Mouse (Mus musculus) liver, embryonic 13.5 days (tissue): Measurements from ENCODE around the gene Odf3. TPM values are rescaled to one million over a fixed set of nuclear protein-coding genes. Genes with fewer than 3 reads are reported as not detected.

Experiments
- ATAC-seq: fragments of 200-750 bp; cut with Nextera tagmentation; 2 replicates; pipeline ENCODE4 v1.8.0; 2017; ENCODE audit warnings: low read depth, mild to moderate bottlenecking, moderate number of reproducible peaks, moderate library complexity
- DNase-seq: peaks from one replicate; pipeline ENCODE4 v3.0.0; 2022
- H3K27ac ChIP-seq: fragments of 300-500 bp; sonication (generic); 2 replicates; pipeline ENCODE4 v1.5.1; 2015; ENCODE audit warnings: moderate library complexity, mild to moderate bottlenecking, inconsistent platforms
- H3K27me3 ChIP-seq: fragments of 300-500 bp; sonication (generic); 2 replicates; pipeline ENCODE4 v1.6.1; 2015; ENCODE audit warnings: mild to moderate bottlenecking, inconsistent platforms
- H3K36me3 ChIP-seq: fragments of 300-500 bp; sonication (generic); 2 replicates; pipeline ENCODE4 v1.6.1; 2015; ENCODE audit warnings: mild to moderate bottlenecking, inconsistent platforms
- H3K4me1 ChIP-seq: fragments of 300-500 bp; sonication (generic); replicated peaks from 2 replicates; pipeline ENCODE4 v1.6.1; 2015; ENCODE audit warnings: inconsistent platforms
- H3K4me2 ChIP-seq: fragments of 300-500 bp; sonication (generic); 2 replicates; pipeline ENCODE4 v1.6.1; 2015; ENCODE audit warnings: inconsistent platforms, mild to moderate bottlenecking, moderate library complexity
- H3K4me3 ChIP-seq: fragments of 300-500 bp; sonication (generic); replicated peaks from 2 replicates; pipeline ENCODE4 v1.5.1; 2015; ENCODE audit warnings: mild to moderate bottlenecking, inconsistent platforms
- H3K9ac ChIP-seq: fragments of 300-500 bp; sonication (generic); 2 replicates; pipeline ENCODE4 v1.6.1; 2015; ENCODE audit warnings: mild to moderate bottlenecking, inconsistent platforms
- H3K9me3 ChIP-seq: fragments of 300-500 bp; sonication (generic); replicated peaks from 2 replicates; pipeline ENCODE4 v1.6.1; 2016; ENCODE audit warnings: inconsistent platforms
- WGBS: fragments of 180-500 bp; shearing (Covaris S2); methylation state at CpG from one replicate; pipeline ENCODE4 v1.1.7; 2015; ENCODE audit not compliant: insufficient replicate concordance; 5-methylcytosine and 5-hydroxymethylcytosine counted together
- polyA plus RNA-seq: library from polyadenylated mRNA; unstranded; fragments of >200 nt; fragmentation: Nextera tagmentation; extraction: Ambion mirVana; gene quantifications from 2 replicates; pipeline ENCODE4 v1.2.1, GENCODE M21; 2015

Odf3 gene
- polyA plus RNA-seq, 1 experiment from 2014 or later = not detected

- H3K27ac ChIP-seq = no peak overlapping the region
- WGBS = 24% methylated on average over 8 of the region's 8 CpGs
Measured at GRCm38 (mm10) chr7:140828171-140828881, 19.3 kb upstream of the Odf3 start.

DNA sequence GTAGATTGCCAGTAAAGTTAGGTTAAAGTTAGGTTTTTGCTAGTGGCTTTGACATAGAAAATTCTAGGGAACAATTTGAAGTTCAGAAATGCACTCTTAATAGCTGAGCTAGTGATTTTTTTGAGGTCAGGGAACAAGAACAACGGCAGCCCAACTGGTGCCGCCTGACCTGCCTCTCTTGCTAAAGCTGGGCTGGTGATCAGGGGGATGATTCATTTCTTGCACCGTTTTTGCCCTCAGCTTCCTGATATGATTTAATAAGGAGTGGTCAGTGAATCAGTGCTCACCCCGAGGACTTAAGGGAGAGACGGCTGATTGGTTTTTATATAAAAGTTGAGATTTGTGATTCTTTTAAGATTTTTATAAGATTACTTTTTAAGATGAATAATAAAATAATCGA lies 16.2 kb upstream of the Odf3 start:
- Histone ChIP-seq H3K27ac (no peak overlapping the region), H3K27me3 (0 out of 2 replicates have a peak, but pooled peaks cover 13% of the 10 kb centered on the region), H3K36me3 (no peaks in the 10 kb centered on the region), H3K4me1 (peaks cover 21% of the 10 kb centered on the region), H3K4me3 (no peak overlapping the region), H3K4me2 (no peak overlapping the region), H3K9me3 (no peaks in the 10 kb centered on the region), H3K9ac (no peak overlapping the region)
- 45% methylated on average over 6 of the region's 6 CpGs for WGBS
- DNase-seq (no peak), ATAC-seq (no peak)

More at GRCm38 (mm10) chr7:140828171-140828881, 19.3 kb upstream of the Odf3 start:
- H3K4me3 ChIP-seq = no peak overlapping the region
- no peak overlapping the region for H3K9ac ChIP-seq
- no peaks in the 10 kb centered on the region for H3K9me3 ChIP-seq
- H3K4me2 ChIP-seq = no peak overlapping the region
- peaks cover 14% of the 10 kb centered on the region; the same call in 1 of the 2 replicates for H3K27me3 ChIP-seq
- H3K36me3 ChIP-seq = no peaks in the 10 kb centered on the region
- DNase-seq (no peak), ATAC-seq (no peak)
- 0 out of 2 replicates have a peak, but pooled peaks cover 7% of the 10 kb centered on the region for H3K4me1 ChIP-seq

- Histone ChIP-seq H3K27me3 (peaks cover 19% of the 10 kb centered on the region; the same call in 1 of the 2 replicates), H3K9ac (no peak overlapping the region), H3K4me1 (peaks cover 17% of the 10 kb centered on the region), H3K9me3 (no peaks in the 10 kb centered on the region), H3K27ac (no peak overlapping the region), H3K36me3 (no peaks in the 10 kb centered on the region), H3K4me3 (no peak overlapping the region), H3K4me2 (no peak overlapping the region)
- no peak for ATAC-seq
- WGBS = 63% methylated on average over 4 of the region's 4 CpGs
- DNase-seq = no peak
Measured at GRCm38 (mm10) chr7:140833341-140833740, 14.3 kb upstream of the Odf3 start.

GRCm38 (mm10) chr7:140834968-140835757 lies 12.4 kb upstream of the Odf3 start, which contains the start of gene Urah:
TSS of gene Urah (plus strand) at chr7:140835018.
- no peaks in the 10 kb centered on the region for H3K36me3 ChIP-seq
- H3K4me3 ChIP-seq = peak within 1 kb of the TSS; percentile 7
- H3K4me1 ChIP-seq = peaks cover 14% of the 10 kb centered on the region
- no peak within 1 kb of the TSS for H3K9ac ChIP-seq
- H3K27ac ChIP-seq = no peak within 1 kb of the TSS
- no peak for DNase-seq
- H3K9me3 ChIP-seq = no peaks in the 10 kb centered on the region
- 46% methylated on average over 20 of the region's 20 CpGs for WGBS
- peak within 1 kb of the TSS; percentile 38 for H3K4me2 ChIP-seq
- peaks cover 33% of the 10 kb centered on the region for H3K27me3 ChIP-seq
- peak; percentile 49 for ATAC-seq

DNA sequence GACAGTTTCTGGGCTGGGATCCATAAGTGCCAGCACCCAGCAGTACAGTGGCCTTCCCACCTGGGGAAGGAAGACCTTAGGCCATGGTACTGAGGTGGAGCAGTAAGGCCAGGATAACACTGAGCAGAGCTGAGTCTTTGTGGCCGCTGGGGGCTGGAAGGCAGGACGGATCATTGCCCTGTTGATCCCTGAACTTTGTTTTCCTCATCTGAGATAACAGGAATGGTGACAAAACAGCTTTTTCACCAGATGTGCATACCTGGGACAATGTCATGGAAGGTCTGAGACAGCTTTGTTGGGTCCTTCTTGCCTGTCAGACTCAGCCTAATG lies 11.9 kb upstream of the Odf3 start:
- H3K27ac ChIP-seq = no peak overlapping the region
- peak overlapping the region; percentile 7; the same call in 1 of the 2 replicates for H3K4me3 ChIP-seq
- ATAC-seq (peak; percentile 13; the same call in 1 of the 2 replicates), DNase-seq (no peak)
- H3K27me3 ChIP-seq = peaks cover 36% of the 10 kb centered on the region
- no peaks in the 10 kb centered on the region for H3K36me3 ChIP-seq
- peaks cover 14% of the 10 kb centered on the region for H3K4me1 ChIP-seq
- H3K9ac ChIP-seq = no peak overlapping the region
- H3K9me3 ChIP-seq = no peaks in the 10 kb centered on the region
- WGBS = 57% methylated on average over 2 of the region's 2 CpGs
- peak overlapping the region; percentile 38; the same call in 1 of the 2 replicates for H3K4me2 ChIP-seq

DNA sequence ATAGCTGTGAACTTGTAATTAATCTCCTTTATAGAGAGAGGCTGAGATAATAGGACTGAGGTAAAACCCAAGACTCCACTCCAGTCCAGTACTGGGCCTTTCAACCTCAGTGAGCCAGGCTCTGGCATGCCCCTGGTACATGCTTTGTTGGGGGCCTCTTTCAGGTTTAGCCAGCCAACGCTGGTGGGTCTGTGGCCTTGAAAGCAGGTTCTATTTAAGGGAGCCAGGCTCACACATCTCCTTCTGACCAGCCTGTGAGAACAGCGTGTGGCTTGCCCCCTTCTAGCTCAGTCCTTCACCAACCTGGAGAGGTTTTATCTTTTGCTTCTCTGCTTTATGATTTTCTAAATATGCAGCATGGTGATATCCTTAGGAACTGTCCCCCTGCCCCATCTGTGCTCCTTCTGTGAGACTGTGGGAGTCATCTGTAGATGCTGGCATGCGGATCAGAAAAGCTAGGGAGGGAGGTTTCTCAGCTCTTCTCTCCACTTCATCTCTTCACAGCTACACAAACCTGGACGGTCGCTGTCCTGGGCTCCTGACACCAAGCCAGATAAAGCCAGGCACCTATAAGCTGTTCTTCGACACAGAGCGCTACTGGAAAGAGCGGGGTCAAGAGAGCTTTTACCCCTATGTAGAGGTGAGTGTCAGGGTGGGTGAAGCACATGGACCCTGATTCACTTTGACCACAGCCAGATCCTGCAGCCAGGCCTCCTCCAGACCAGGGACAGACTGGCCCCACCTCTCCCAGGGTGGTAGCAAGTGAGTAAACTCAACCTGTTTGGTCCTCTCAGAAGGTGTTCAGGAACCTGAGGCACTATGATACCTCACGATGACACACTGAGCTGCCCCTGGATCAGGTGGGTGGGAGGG lies 11.1 kb upstream of the Odf3 start:
- no peak for ATAC-seq

GRCm38 (mm10) chr7:140839556-140839955 lies 8.0 kb upstream of the Odf3 start:
- no peak overlapping the region for H3K4me2 ChIP-seq
- H3K27ac ChIP-seq = no peak overlapping the region
- no peaks in the 10 kb centered on the region for H3K9me3 ChIP-seq
- peaks cover 14% of the 10 kb centered on the region for H3K4me1 ChIP-seq
- no peak overlapping the region for H3K4me3 ChIP-seq
- H3K36me3 ChIP-seq = no peaks in the 10 kb centered on the region
- DNase-seq (no peak), ATAC-seq (no peak)
- peaks cover 62% of the 10 kb centered on the region for H3K27me3 ChIP-seq
- H3K9ac ChIP-seq = no peak overlapping the region
- 52% methylated on average over 5 of the region's 5 CpGs for WGBS

More for the DNA sequence above, 11.1 kb upstream of the Odf3 start:
- WGBS = 64% methylated on average over 9 of the region's 9 CpGs
- Histone ChIP-seq H3K4me1 (peaks cover 14% of the 10 kb centered on the region), H3K36me3 (no peaks in the 10 kb centered on the region), H3K4me2 (no peak overlapping the region), H3K27ac (no peak overlapping the region), H3K4me3 (no peak overlapping the region), H3K9ac (no peak overlapping the region), H3K9me3 (no peaks in the 10 kb centered on the region), H3K27me3 (peaks cover 42% of the 10 kb centered on the region)
- no peak for DNase-seq

DNA sequence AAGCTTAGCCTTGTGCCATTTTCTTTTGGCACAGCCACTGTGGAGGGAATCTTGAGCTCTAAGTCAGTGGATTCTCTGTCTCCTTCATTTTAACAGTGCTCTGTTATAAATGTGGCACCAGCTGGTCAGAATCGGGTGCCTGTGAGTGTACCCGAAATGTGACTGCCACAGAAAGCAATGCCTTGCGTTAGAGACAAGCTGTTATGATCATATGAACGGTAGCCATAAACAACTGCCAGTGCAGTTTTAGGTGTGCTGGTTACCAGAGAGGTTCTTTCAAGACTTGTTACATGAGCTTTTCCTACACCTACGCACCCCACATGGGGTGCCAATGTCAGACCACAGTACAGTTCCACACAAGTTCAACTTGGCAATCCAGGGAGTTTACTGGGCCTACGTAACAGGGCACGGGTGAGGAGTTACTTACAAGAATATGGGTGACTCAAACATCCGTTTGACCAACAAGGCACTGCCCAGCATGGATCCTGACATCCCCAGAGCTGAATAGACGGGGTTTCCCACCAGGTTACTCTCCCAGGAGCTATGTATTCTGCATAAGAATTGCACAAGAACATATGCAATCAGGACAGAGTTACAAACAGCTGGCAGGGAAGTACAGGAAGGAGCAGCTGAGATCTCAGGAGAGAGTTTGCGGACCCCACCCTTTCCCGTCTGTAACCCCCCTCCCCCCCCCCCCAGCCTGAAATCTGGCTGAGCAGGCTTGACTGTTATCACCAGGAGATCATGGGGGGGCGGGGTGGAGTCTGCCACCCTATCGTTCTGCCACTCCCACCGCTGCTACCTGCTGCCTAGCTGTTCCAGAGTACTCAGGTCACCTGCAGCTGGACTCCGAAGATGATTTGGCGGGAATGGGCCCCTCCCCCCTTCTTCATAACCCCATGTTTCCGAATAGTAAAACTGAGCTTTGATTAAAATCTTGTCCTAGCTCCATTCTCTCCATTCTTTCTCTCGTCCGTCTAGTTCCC lies 6.6 kb upstream of the Odf3 start:
- no peak overlapping the region for H3K9ac ChIP-seq
- H3K4me1 ChIP-seq = peaks cover 2% of the 10 kb centered on the region; the same call in 1 of the 2 replicates
- H3K36me3 ChIP-seq = no peaks in the 10 kb centered on the region
- no peaks in the 10 kb centered on the region for H3K9me3 ChIP-seq
- ATAC-seq (no peak), DNase-seq (no peak)
- no peak overlapping the region for H3K4me3 ChIP-seq
- H3K27ac ChIP-seq = no peak overlapping the region
- H3K4me2 ChIP-seq = no peak overlapping the region
- WGBS = 28% methylated on average over 19 of the region's 19 CpGs
- peaks cover 61% of the 10 kb centered on the region for H3K27me3 ChIP-seq

- ATAC-seq = no peak
- DNase-seq = no peak
- Histone ChIP-seq H3K9me3 (no peaks in the 10 kb centered on the region), H3K9ac (no peak overlapping the region), H3K4me2 (no peak overlapping the region), H3K4me3 (no peak overlapping the region), H3K36me3 (no peaks in the 10 kb centered on the region), H3K27me3 (peaks cover 50% of the 10 kb centered on the region), H3K4me1 (peaks cover 2% of the 10 kb centered on the region; the same call in 1 of the 2 replicates), H3K27ac (no peak overlapping the region)
- 62% methylated on average over 7 of the region's 7 CpGs for WGBS
Measured at GRCm38 (mm10) chr7:140843806-140844205, 3.8 kb upstream of the Odf3 start.
